ENCODE assay signal across 8 mouse cellular contexts in the genomic region with DNA sequence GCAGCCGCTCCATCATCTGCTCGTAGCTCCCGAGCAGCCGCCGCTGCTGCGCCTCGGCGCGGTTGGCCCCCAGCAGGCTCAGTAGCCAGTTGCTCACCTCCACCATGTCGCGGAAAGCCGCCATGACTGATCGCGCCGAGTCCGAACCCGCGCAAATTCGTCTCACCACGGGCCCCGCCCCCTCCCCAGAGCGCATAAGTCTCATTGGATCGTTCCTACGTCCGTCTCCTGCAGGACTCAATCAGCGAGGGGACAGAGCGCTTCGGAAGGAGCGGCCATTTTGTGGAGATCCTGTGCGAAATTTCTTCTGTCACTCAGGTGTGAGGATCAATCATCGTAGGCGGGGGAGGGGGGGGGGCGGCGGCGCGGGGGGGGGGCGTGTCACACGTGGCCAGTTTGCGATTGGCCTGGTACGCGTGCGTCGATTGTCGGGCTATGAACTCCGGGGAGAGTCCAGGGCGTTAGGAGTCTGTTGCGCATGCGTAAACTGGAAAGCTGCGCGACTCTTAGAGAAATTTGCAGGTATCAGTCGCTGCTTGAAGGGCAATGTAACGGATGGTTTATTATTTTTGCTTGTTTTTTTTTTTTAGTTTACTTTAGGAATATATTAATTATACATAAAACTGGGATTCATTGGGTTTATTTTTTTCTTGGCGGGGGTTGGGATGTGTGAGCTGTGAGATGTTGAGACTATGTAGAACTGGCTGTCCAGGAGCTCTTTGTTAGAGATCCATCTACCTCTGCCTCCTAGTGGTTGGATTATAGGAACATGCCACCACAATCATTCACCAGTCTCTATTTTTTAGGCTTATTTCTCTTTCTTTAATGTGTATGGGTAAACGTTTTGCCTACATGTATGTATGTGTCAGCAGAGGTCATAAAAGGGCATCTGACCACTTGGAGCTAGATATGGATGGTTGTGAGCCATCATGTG. TPM values are rescaled to one million over a fixed set of nuclear protein-coding genes. Genes with fewer than 3 reads are reported as not detected.
DNase-seq lines count a peak whose midpoint lies in the region; ATAC-seq and TF ChIP-seq lines count a peak whose summit lies in the region.

A gene (minus strand): TSS at position 149 of the 934 bp plus-strand sequence.

- H3K4me3 ChIP-seq in embryonic facial prominence, embryonic 14.5 days (ENCODE audit: low read depth, low read length): peak within 1 kb of the TSS; percentile 80
- peak within 1 kb of the TSS; percentile 72 for H3K4me3 ChIP-seq in heart, adult 2 months
- H3K4me3 ChIP-seq in limb, embryonic 13.5 days: peak within 1 kb of the TSS; percentile 84
- peak within 1 kb of the TSS; percentile 83 for H3K4me3 ChIP-seq in midbrain, embryonic 16.5 days (ENCODE audit: low read depth, low read length)

- TF ChIP-seq CTCF in heart, adult 2 months (IDR thresholded peaks at IDR 0.05): peak; percentile 63

- ATAC-seq in embryonic facial prominence, embryonic 14.5 days (ENCODE audit: low read depth): peak; percentile 97
- peak; percentile 95 for ATAC-seq in limb, embryonic 13.5 days (ENCODE audit: low FRiP score, low read depth)
- ATAC-seq in midbrain, embryonic 16.5 days: peak; percentile 98

- intact Hi-C loops in heart, adult 2 months (cut with DNase I): no loop called here

- WGBS in embryonic facial prominence, embryonic 14.5 days: 1% methylated on average over 30 of the region's 54 CpGs
- under 1% methylated on average over 54 of the region's 54 CpGs for WGBS in heart, adult 2 months
- WGBS in limb, embryonic 13.5 days: under 1% methylated on average over 49 of the region's 54 CpGs
- 1% methylated on average over 51 of the region's 54 CpGs for WGBS in midbrain, embryonic 16.5 days

- no peaks in the 10 kb centered on the region for H3K27me3 ChIP-seq in embryonic facial prominence, embryonic 14.5 days (replicated peaks; ENCODE audit: control insufficient read depth, insufficient read depth, low read length)
- H3K27me3 ChIP-seq in heart, adult 2 months (ENCODE audit: control insufficient read depth, insufficient read depth, low read length): no peaks in the 10 kb centered on the region
- H3K27me3 ChIP-seq in limb, embryonic 13.5 days: no peaks in the 10 kb centered on the region
- no peaks in the 10 kb centered on the region for H3K27me3 ChIP-seq in midbrain, embryonic 16.5 days (ENCODE audit: control insufficient read depth, insufficient read depth, low read depth, low read length)

- H3K9ac ChIP-seq in embryonic facial prominence, embryonic 14.5 days (ENCODE audit: low read depth, low read length): peak within 1 kb of the TSS; percentile 74
- H3K9ac ChIP-seq in heart, adult 2 months (ENCODE audit: low read depth, low read length): peak within 1 kb of the TSS; percentile 64
- peak within 1 kb of the TSS; percentile 83 for H3K9ac ChIP-seq in limb, embryonic 13.5 days
- peak within 1 kb of the TSS; percentile 62 for H3K9ac ChIP-seq in midbrain, embryonic 16.5 days (ENCODE audit: low read depth, low read length)

- H3K9me3 ChIP-seq in embryonic facial prominence, embryonic 14.5 days (ENCODE audit: control insufficient read depth, low read length): no peaks in the 10 kb centered on the region
- H3K9me3 ChIP-seq in limb, embryonic 13.5 days: no peaks in the 10 kb centered on the region
- H3K9me3 ChIP-seq in midbrain, embryonic 16.5 days (replicated peaks; ENCODE audit: control insufficient read depth, low read length, poor library complexity, severe bottlenecking): no peaks in the 10 kb centered on the region

- no peaks in the 10 kb centered on the region for H3K79me2 ChIP-seq in heart, adult 2 months (replicated peaks; ENCODE audit: control insufficient read depth, insufficient read depth, low read length)

- H3K27ac ChIP-seq in embryonic facial prominence, embryonic 14.5 days (replicated peaks; ENCODE audit: low read depth, low read length): peak within 1 kb of the TSS; percentile 36
- peak within 1 kb of the TSS; percentile 60 for H3K27ac ChIP-seq in heart, adult 2 months
- peak within 1 kb of the TSS; percentile 75; the same call in 1 of the 2 replicates for H3K27ac ChIP-seq in limb, embryonic 13.5 days
- peak within 1 kb of the TSS; percentile 83 for H3K27ac ChIP-seq in midbrain, embryonic 16.5 days (ENCODE audit: low read length)

- TF ChIP-seq EP300 in heart, adult 2 months (IDR thresholded peaks at IDR 0.05; ENCODE audit: insufficient read depth, low read depth, low read length): no peak

- 0 out of 2 replicates have a peak, but pooled peaks cover 4% of the 10 kb centered on the region for H3K36me3 ChIP-seq in embryonic facial prominence, embryonic 14.5 days (ENCODE audit: control insufficient read depth, insufficient read depth, low read length)
- H3K36me3 ChIP-seq in heart, adult 2 months (ENCODE audit: control insufficient read depth, insufficient read depth, low read length): no peaks in the 10 kb centered on the region
- peaks cover 24% of the 10 kb centered on the region for H3K36me3 ChIP-seq in limb, embryonic 13.5 days
- H3K36me3 ChIP-seq in midbrain, embryonic 16.5 days (ENCODE audit: control insufficient read depth, insufficient read depth, low read length): no peaks in the 10 kb centered on the region

- DNase-seq in 3T3-L1 (ENCODE audit: low read depth, low spot score): peak; percentile 99
- peak; percentile 87 to 90 for DNase-seq in adrenal gland, postnatal 4 days (ENCODE audit: low spot score in 2 of 2)
- peak; percentile 99 for DNase-seq in embryonic facial prominence, embryonic 14.5 days (ENCODE audit: low spot score)
- DNase-seq in heart, adult 2 months: peak; percentile 94 to 95
- peak; percentile 96 to 97 for DNase-seq in kidney, adult 8-10 months
- DNase-seq in spleen, postnatal 10 days (ENCODE audit: low spot score in 2 of 2): peak; percentile 94 to 97

- peak within 1 kb of the TSS; percentile 82 for H3K4me2 ChIP-seq in embryonic facial prominence, embryonic 14.5 days (ENCODE audit: low read depth, low read length)
- H3K4me2 ChIP-seq in limb, embryonic 13.5 days (replicated peaks): peak within 1 kb of the TSS; percentile 85
- H3K4me2 ChIP-seq in midbrain, embryonic 16.5 days (ENCODE audit: low read length): peak within 1 kb of the TSS; percentile 96

- peaks cover 8% of the 10 kb centered on the region; the same call in 1 of the 2 replicates for H3K4me1 ChIP-seq in embryonic facial prominence, embryonic 14.5 days (ENCODE audit: control insufficient read depth, insufficient read depth, low read length)
- H3K4me1 ChIP-seq in heart, adult 2 months (ENCODE audit: control insufficient read depth, insufficient read depth, low read length): peaks cover 4% of the 10 kb centered on the region
- peaks cover 16% of the 10 kb centered on the region for H3K4me1 ChIP-seq in limb, embryonic 13.5 days
- peaks cover 4% of the 10 kb centered on the region for H3K4me1 ChIP-seq in midbrain, embryonic 16.5 days (ENCODE audit: control insufficient read depth, insufficient read depth, low read length)

- TF ChIP-seq POLR2A in heart, adult 2 months (IDR thresholded peaks at IDR 0.05; ENCODE audit: insufficient read depth, low read depth, low read length): peak; percentile 51

RNA-seq across cellular contexts. Expression of the gene that starts here (rescaled TPM):
- total RNA-seq in adrenal gland, postnatal 4 days (2021): 10 to 100 TPM; 19.6 to 22.8 TPM
- polyA plus RNA-seq in embryonic facial prominence, embryonic 14.5 days (2014; fragmentation: Nextera tagmentation; extraction: Ambion mirVana): 70.4 and 81.9 TPM in 2 replicates
- 1 to 10 TPM; 5.1 to 6.8 TPM for total RNA-seq in heart, adult 2 months (2021)
- polyA plus RNA-seq in heart, adult 2 months (2012; rRNA removed): 6.0 and 6.2 TPM in 2 replicates
- polyA plus RNA-seq in limb, embryonic 13.5 days (2015; fragmentation: Nextera tagmentation; extraction: Ambion mirVana): 109 and 117 TPM in 2 replicates
- 10.4 and 11.8 TPM in 2 replicates for polyA plus RNA-seq in midbrain, embryonic 16.5 days (2015; fragmentation: Nextera tagmentation; extraction: Ambion mirVana)

Comparison
In these comparisons a context has a peak if more than half of its experiments do, and no peak if none do; other contexts are left out.
1. Peak in every context shown above with its lines: DNase-seq, ATAC-seq, H3K4me3 ChIP-seq and H3K27ac ChIP-seq.